Mouse (Mus musculus): ENCODE measurements around the gene Wdr81. TPM values are rescaled to one million over a fixed set of nuclear protein-coding genes. Genes with fewer than 3 reads are reported as not detected.
A peak's percentile ranks its signal among the peaks of the same experiment; 100 is the strongest.

Gene Wdr81
- 5.7 and 7.0 TPM in 2 replicates for polyA plus RNA-seq (2014; fragmentation: Nextera tagmentation; extraction: Ambion mirVana)

DNA sequence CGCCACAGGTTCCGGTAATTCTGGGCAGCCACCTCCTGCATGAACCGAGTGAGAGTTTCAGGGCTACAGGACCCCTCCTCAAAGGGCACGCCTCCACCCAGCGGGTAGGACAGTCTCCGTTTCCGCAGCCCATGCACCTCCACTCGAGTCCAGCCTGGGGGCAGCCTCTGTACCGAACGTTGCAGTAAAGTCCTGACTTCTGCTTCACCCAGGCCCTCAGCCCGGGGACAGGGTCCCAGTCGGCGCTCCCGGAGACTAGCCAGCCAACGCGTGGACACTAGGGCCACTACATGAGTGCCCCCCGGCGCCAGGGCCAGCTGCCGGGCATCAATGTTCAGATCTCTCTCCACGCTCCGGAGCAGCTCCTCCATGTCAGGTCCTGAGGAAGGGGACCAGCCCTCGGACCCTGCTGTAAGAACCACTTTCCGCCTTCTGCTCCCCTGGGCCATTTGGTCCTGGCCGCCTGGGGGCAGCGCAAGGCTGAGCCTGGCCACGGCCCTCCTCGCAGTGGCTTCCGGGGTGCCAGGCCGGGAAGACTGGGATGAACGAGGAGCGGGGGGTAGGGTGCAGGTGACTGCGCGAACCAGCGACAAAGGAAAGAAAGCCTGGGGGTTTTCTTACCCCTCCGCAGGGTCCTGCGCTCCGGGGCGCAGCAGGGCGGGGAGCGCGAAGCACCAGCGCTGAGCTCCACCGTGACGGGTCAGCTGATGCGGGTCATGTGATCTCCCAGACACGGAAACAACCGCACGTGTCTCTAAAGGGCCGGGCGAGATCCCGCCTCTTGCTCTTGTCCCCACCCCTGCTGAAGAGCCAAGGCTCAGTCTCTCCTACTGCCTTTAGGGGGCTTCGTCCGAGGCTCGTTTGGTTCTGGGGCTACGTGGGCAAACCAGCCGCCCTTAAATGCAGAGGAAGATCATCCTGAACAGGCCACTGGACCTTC, at the start of gene Wdr81:
Wdr81 (minus strand) TSS at position 727 of the 940 bp plus-strand sequence.
- Histone ChIP-seq H3K27ac (replicated peaks; ENCODE audit: low read depth, low read length) (peak within 1 kb of the TSS; percentile 74), H3K27me3 (replicated peaks; ENCODE audit: control insufficient read depth, insufficient read depth, low read length) (no peaks in the 10 kb centered on the region), H3K4me3 (ENCODE audit: low read depth, low read length) (peak within 1 kb of the TSS; percentile 65), H3K36me3 (ENCODE audit: control insufficient read depth, insufficient read depth, low read length) (peaks cover 20% of the 10 kb centered on the region), H3K4me1 (ENCODE audit: control insufficient read depth, insufficient read depth, low read length) (peaks cover 11% of the 10 kb centered on the region), H3K4me2 (ENCODE audit: low read depth, low read length) (peak within 1 kb of the TSS; percentile 99), H3K9ac (ENCODE audit: low read depth, low read length) (peak within 1 kb of the TSS; percentile 72), H3K9me3 (ENCODE audit: control insufficient read depth, low read length) (no peaks in the 10 kb centered on the region)
- 1% methylated on average over 42 of the region's 56 CpGs for WGBS
- peak; percentile 96 for ATAC-seq (ENCODE audit: low read depth)
- peak; percentile 97 for DNase-seq (ENCODE audit: low spot score)

DNA sequence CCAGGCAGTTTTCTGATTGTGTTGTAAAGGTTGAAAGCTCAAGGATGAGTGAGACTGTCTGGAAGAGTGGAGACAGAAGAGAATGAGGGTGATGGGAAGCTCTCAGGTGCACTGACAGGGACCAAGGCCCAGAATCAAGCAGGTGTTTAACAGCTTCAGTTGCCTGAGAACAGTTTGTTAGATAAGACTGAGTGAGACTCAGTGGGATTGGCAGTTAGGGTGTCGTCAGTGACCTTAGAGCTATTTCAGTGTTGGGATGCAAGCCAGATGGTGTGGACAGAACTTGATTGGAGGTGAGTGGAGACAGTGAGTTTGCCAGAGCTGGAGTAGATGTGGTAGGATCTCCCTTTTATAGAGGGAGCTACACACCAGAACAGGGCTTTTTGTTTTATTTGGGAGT, 43.6 kb upstream of the Wdr81 start:
- no peak overlapping the region for H3K4me3 ChIP-seq (ENCODE audit: low read depth, low read length)

GRCm38 (mm10) chr11:75494296-75495049, 40.0 kb upstream of the Wdr81 start:
- H3K4me2 ChIP-seq (ENCODE audit: low read depth, low read length), result no peak overlapping the region
- DNase-seq (ENCODE audit: low spot score) (no peak), ATAC-seq (ENCODE audit: low read depth) (no peak)
- no peak overlapping the region for H3K27ac ChIP-seq (replicated peaks; ENCODE audit: low read depth, low read length)
- H3K4me3 ChIP-seq (ENCODE audit: low read depth, low read length), result no peak overlapping the region
- no peak overlapping the region for H3K9ac ChIP-seq (ENCODE audit: low read depth, low read length)
- peaks cover 100% of the 10 kb centered on the region for H3K36me3 ChIP-seq (ENCODE audit: control insufficient read depth, insufficient read depth, low read length)
- no peaks in the 10 kb centered on the region for H3K9me3 ChIP-seq (ENCODE audit: control insufficient read depth, low read length)
- H3K27me3 ChIP-seq (replicated peaks; ENCODE audit: control insufficient read depth, insufficient read depth, low read length), result no peaks in the 10 kb centered on the region
- 94% methylated on average over 10 of the region's 10 CpGs for WGBS
- H3K4me1 ChIP-seq (ENCODE audit: control insufficient read depth, insufficient read depth, low read length), result no peaks in the 10 kb centered on the region

More for the DNA sequence above, 43.6 kb upstream of the Wdr81 start:
- H3K4me2 ChIP-seq (ENCODE audit: low read depth, low read length), result no peak overlapping the region
- ATAC-seq (ENCODE audit: low read depth) (no peak), DNase-seq (ENCODE audit: low spot score) (no peak)
- no peak overlapping the region for H3K9ac ChIP-seq (ENCODE audit: low read depth, low read length)
- 83% methylated on average over 1 of the region's 1 CpGs for WGBS
- peaks cover 100% of the 10 kb centered on the region for H3K36me3 ChIP-seq (ENCODE audit: control insufficient read depth, insufficient read depth, low read length)
- no peaks in the 10 kb centered on the region for H3K27me3 ChIP-seq (replicated peaks; ENCODE audit: control insufficient read depth, insufficient read depth, low read length)
- no peaks in the 10 kb centered on the region for H3K4me1 ChIP-seq (ENCODE audit: control insufficient read depth, insufficient read depth, low read length)
- no peaks in the 10 kb centered on the region for H3K9me3 ChIP-seq (ENCODE audit: control insufficient read depth, low read length)
- H3K27ac ChIP-seq (replicated peaks; ENCODE audit: low read depth, low read length), result no peak overlapping the region

DNA sequence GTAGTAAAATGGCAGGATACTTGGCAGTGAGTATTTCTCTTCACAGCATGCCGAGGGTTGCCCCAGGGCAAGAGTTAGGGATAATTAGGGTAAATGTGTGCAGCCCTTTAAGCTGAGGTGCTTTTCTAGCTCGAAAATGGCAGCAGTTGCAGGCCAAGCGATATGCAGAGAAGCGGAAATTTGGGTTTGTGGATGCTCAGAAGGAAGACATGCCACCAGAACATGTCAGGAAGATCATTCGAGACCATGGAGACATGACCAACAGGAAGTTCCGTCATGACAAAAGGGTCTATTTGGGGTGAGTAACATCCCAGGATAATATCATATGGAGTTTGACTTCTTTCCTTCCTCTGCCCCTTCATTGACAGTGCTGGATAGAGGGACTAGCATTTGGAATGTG, 33.0 kb upstream of the Wdr81 start:
- Histone ChIP-seq H3K27ac (replicated peaks; ENCODE audit: low read depth, low read length) (no peak overlapping the region; the same call in 1 of the 2 replicates), H3K9me3 (ENCODE audit: control insufficient read depth, low read length) (no peaks in the 10 kb centered on the region), H3K4me3 (ENCODE audit: low read depth, low read length) (peak overlapping the region; percentile 95), H3K4me1 (ENCODE audit: control insufficient read depth, insufficient read depth, low read length) (peaks cover 7% of the 10 kb centered on the region), H3K4me2 (ENCODE audit: low read depth, low read length) (peak overlapping the region; percentile 78), H3K36me3 (ENCODE audit: control insufficient read depth, insufficient read depth, low read length) (peaks cover 38% of the 10 kb centered on the region), H3K9ac (ENCODE audit: low read depth, low read length) (peak overlapping the region; percentile 97), H3K27me3 (replicated peaks; ENCODE audit: control insufficient read depth, insufficient read depth, low read length) (no peaks in the 10 kb centered on the region)
- DNase-seq (ENCODE audit: low spot score), result no peak
- no peak for ATAC-seq (ENCODE audit: low read depth)
- WGBS, result 32% methylated on average over 6 of the region's 6 CpGs

GRCm38 (mm10) chr11:75486601-75487285, 32.2 kb upstream of the Wdr81 start, which contains the start of gene Prpf8:
Gene Prpf8, plus strand, starts transcription at chr11:75486816.
- peak within 1 kb of the TSS; percentile 83 for H3K27ac ChIP-seq (replicated peaks; ENCODE audit: low read depth, low read length)
- peak within 1 kb of the TSS; percentile 95 for H3K4me3 ChIP-seq (ENCODE audit: low read depth, low read length)
- peaks cover 7% of the 10 kb centered on the region for H3K4me1 ChIP-seq (ENCODE audit: control insufficient read depth, insufficient read depth, low read length)
- H3K27me3 ChIP-seq (replicated peaks; ENCODE audit: control insufficient read depth, insufficient read depth, low read length), result no peaks in the 10 kb centered on the region
- DNase-seq (ENCODE audit: low spot score) (peak; percentile 99), ATAC-seq (ENCODE audit: low read depth) (peak; percentile 100)
- H3K9ac ChIP-seq (ENCODE audit: low read depth, low read length), result peak within 1 kb of the TSS; percentile 97
- under 1% methylated on average over 51 of the region's 52 CpGs for WGBS
- H3K9me3 ChIP-seq (ENCODE audit: control insufficient read depth, low read length), result no peaks in the 10 kb centered on the region
- peaks cover 31% of the 10 kb centered on the region for H3K36me3 ChIP-seq (ENCODE audit: control insufficient read depth, insufficient read depth, low read length)
- H3K4me2 ChIP-seq (ENCODE audit: low read depth, low read length), result peak within 1 kb of the TSS; percentile 78

GRCm38 (mm10) chr11:75486192-75486591, 31.7 kb upstream of the Wdr81 start:
- H3K4me3 ChIP-seq (ENCODE audit: low read depth, low read length), result peak overlapping the region; percentile 95
- H3K27me3 ChIP-seq (replicated peaks; ENCODE audit: control insufficient read depth, insufficient read depth, low read length), result no peaks in the 10 kb centered on the region
- H3K36me3 ChIP-seq (ENCODE audit: control insufficient read depth, insufficient read depth, low read length), result peaks cover 25% of the 10 kb centered on the region
- 28% methylated on average over 3 of the region's 3 CpGs for WGBS
- H3K9ac ChIP-seq (ENCODE audit: low read depth, low read length), result no peak overlapping the region
- peaks cover 7% of the 10 kb centered on the region for H3K4me1 ChIP-seq (ENCODE audit: control insufficient read depth, insufficient read depth, low read length)
- no peak overlapping the region; the same call in 1 of the 2 replicates for H3K27ac ChIP-seq (replicated peaks; ENCODE audit: low read depth, low read length)
- ATAC-seq (ENCODE audit: low read depth) (no peak), DNase-seq (ENCODE audit: low spot score) (no peak)
- peak overlapping the region; percentile 45 for H3K4me2 ChIP-seq (ENCODE audit: low read depth, low read length)
- H3K9me3 ChIP-seq (ENCODE audit: control insufficient read depth, low read length), result no peaks in the 10 kb centered on the region

GRCm38 (mm10) chr11:75473376-75473775, 18.9 kb upstream of the Wdr81 start:
- Histone ChIP-seq H3K4me3 (ENCODE audit: low read depth, low read length) (no peak overlapping the region), H3K36me3 (ENCODE audit: control insufficient read depth, insufficient read depth, low read length) (no peaks in the 10 kb centered on the region), H3K27me3 (replicated peaks; ENCODE audit: control insufficient read depth, insufficient read depth, low read length) (no peaks in the 10 kb centered on the region), H3K9ac (ENCODE audit: low read depth, low read length) (no peak overlapping the region), H3K9me3 (ENCODE audit: control insufficient read depth, low read length) (no peaks in the 10 kb centered on the region), H3K4me1 (ENCODE audit: control insufficient read depth, insufficient read depth, low read length) (no peaks in the 10 kb centered on the region), H3K4me2 (ENCODE audit: low read depth, low read length) (no peak overlapping the region), H3K27ac (replicated peaks; ENCODE audit: low read depth, low read length) (no peak overlapping the region)
- DNase-seq (ENCODE audit: low spot score) (no peak), ATAC-seq (ENCODE audit: low read depth) (no peak)
- 71% methylated on average over 7 of the region's 7 CpGs for WGBS

- Histone ChIP-seq H3K27ac (replicated peaks; ENCODE audit: low read depth, low read length) (no peak overlapping the region), H3K27me3 (replicated peaks; ENCODE audit: control insufficient read depth, insufficient read depth, low read length) (no peaks in the 10 kb centered on the region), H3K4me3 (ENCODE audit: low read depth, low read length) (no peak overlapping the region), H3K9ac (ENCODE audit: low read depth, low read length) (no peak overlapping the region), H3K36me3 (ENCODE audit: control insufficient read depth, insufficient read depth, low read length) (no peaks in the 10 kb centered on the region), H3K9me3 (ENCODE audit: control insufficient read depth, low read length) (no peaks in the 10 kb centered on the region), H3K4me2 (ENCODE audit: low read depth, low read length) (no peak overlapping the region), H3K4me1 (ENCODE audit: control insufficient read depth, insufficient read depth, low read length) (peaks cover 2% of the 10 kb centered on the region; the same call in 1 of the 2 replicates)
- no peak for ATAC-seq (ENCODE audit: low read depth)
- no peak for DNase-seq (ENCODE audit: low spot score)
- 84% methylated on average over 11 of the region's 11 CpGs for WGBS
Measured at GRCm38 (mm10) chr11:75472469-75473081, 18.1 kb upstream of the Wdr81 start.
